In the genomic region with DNA sequence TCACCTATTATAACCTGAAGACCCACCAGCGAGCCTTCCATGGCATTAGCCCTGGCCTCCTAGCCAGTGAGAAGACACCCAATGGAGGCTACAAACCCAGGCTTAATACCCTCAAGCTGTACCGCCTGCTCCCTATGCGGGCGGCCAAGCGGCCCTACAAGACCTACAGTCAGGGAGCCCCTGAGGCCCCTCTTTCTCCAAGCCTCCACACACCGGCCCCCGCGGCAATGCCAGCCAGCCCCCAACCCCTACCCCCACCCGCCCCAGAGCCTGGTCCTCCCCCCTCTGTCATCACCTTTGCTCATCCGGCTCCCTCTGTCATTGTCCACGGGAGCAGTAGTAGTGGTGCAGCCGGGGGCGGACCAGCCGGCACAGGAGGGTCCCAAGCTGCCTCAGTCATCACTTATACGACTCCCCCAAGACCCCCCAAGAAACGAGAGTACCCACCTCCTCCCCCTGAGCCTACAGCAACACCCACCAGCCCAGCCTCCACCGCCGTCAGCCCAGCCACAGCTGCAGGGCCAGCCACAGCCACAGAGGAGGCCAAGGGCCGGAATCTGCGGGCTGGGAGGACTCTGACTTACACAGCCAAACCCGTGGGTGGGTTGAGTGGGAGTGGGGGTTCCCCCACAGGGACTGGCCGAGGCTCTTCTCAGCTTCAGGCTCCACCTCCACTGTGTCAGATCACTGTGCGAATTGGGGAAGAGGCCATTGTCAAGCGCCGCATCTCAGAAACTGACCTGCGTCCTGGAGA, we compare ENCODE assay signal across 14 mouse cellular contexts. TPM values are rescaled to one million over a fixed set of nuclear protein-coding genes. Genes with fewer than 3 reads are reported as not detected.
DNase-seq lines count a peak whose midpoint lies in the region; ATAC-seq lines count a peak whose summit lies in the region.
"Had no signal": no experiment of that assay in that cellular context is flagged by ENCODE, and none has a peak within 500 bp of the region (broad histone marks: within the 10 kb centered on the region; RNA-seq: fewer than 3 reads in every experiment).

No protein-coding gene starts in this region.

- H3K27me3 ChIP-seq in forebrain, embryonic 15.5 days = no peaks in the 10 kb centered on the region
- peaks cover 29% of the 10 kb centered on the region for H3K27me3 ChIP-seq in forebrain, embryonic 12.5 days
- H3K27me3 ChIP-seq in kidney, embryonic 16.5 days (ENCODE audit: insufficient read depth, low read length) = 0 out of 2 replicates have a peak, but pooled peaks cover 3% of the 10 kb centered on the region
- peaks cover 6% of the 10 kb centered on the region; the same call in 1 of the 2 replicates for H3K27me3 ChIP-seq in kidney, embryonic 15.5 days
- H3K27me3 ChIP-seq in midbrain, embryonic 14.5 days (ENCODE audit: control insufficient read depth, insufficient read depth, low read length) = no peaks in the 10 kb centered on the region
- H3K27me3 ChIP-seq in midbrain, embryonic 11.5 days (ENCODE audit: control insufficient read depth, insufficient read depth, low read length) = no peaks in the 10 kb centered on the region
- no peaks in the 10 kb centered on the region; the same call in 1 of the 2 replicates for H3K27me3 ChIP-seq in neural tube, embryonic 15.5 days (replicated peaks)
- H3K27me3 ChIP-seq: CH12.LX; heart, embryonic 15.5 days had no signal

- H3K4me1 ChIP-seq in forebrain, embryonic 15.5 days = no peaks in the 10 kb centered on the region
- peaks cover 14% of the 10 kb centered on the region; the same call in 1 of the 2 replicates for H3K4me1 ChIP-seq in forebrain, embryonic 12.5 days
- peaks cover 19% of the 10 kb centered on the region; the same call in 1 of the 2 replicates for H3K4me1 ChIP-seq in kidney, embryonic 16.5 days (ENCODE audit: insufficient read depth, low read length)
- H3K4me1 ChIP-seq in kidney, embryonic 15.5 days = peaks cover 30% of the 10 kb centered on the region
- H3K4me1 ChIP-seq in midbrain, embryonic 14.5 days (ENCODE audit: control insufficient read depth, insufficient read depth, low read length) = no peaks in the 10 kb centered on the region
- no peaks in the 10 kb centered on the region for H3K4me1 ChIP-seq in midbrain, embryonic 11.5 days (ENCODE audit: control insufficient read depth, insufficient read depth, low read length)
- H3K4me1 ChIP-seq in neural tube, embryonic 15.5 days = no peaks in the 10 kb centered on the region

- no peak for DNase-seq in midbrain, embryonic 14.5 days
- DNase-seq in midbrain, embryonic 11.5 days (ENCODE audit: low spot score, missing footprints) = no peak
- DNase-seq in adrenal gland, postnatal 36 days = no peak
- DNase-seq: gastrocnemius, postnatal 36 days had no signal

- H3K9me3 ChIP-seq in forebrain, embryonic 15.5 days = no peaks in the 10 kb centered on the region
- H3K9me3 ChIP-seq in forebrain, embryonic 12.5 days = no peaks in the 10 kb centered on the region
- H3K9me3 ChIP-seq in kidney, embryonic 16.5 days (ENCODE audit: low read length) = no peaks in the 10 kb centered on the region
- no peaks in the 10 kb centered on the region for H3K9me3 ChIP-seq in kidney, embryonic 15.5 days (replicated peaks)
- no peaks in the 10 kb centered on the region for H3K9me3 ChIP-seq in midbrain, embryonic 14.5 days (ENCODE audit: control insufficient read depth, low read length)
- H3K9me3 ChIP-seq in midbrain, embryonic 11.5 days (ENCODE audit: control insufficient read depth, low read length) = no peaks in the 10 kb centered on the region
- H3K9me3 ChIP-seq in neural tube, embryonic 15.5 days (replicated peaks) = no peaks in the 10 kb centered on the region
- H3K9me3 ChIP-seq: heart, embryonic 15.5 days; megakaryocyte, embryonic 14.5 days had no signal

- no peak overlapping the region for H3K4me3 ChIP-seq in forebrain, embryonic 15.5 days
- H3K4me3 ChIP-seq in forebrain, embryonic 12.5 days (replicated peaks) = no peak overlapping the region
- no peak overlapping the region for H3K4me3 ChIP-seq in kidney, embryonic 16.5 days (ENCODE audit: low read length)
- H3K4me3 ChIP-seq in kidney, embryonic 15.5 days (replicated peaks) = no peak overlapping the region
- no peak overlapping the region for H3K4me3 ChIP-seq in midbrain, embryonic 14.5 days (replicated peaks; ENCODE audit: low read depth, low read length)
- H3K4me3 ChIP-seq in midbrain, embryonic 11.5 days (ENCODE audit: low read depth, low read length) = no peak overlapping the region
- H3K4me3 ChIP-seq in neural tube, embryonic 15.5 days (replicated peaks) = no peak overlapping the region
- H3K4me3 ChIP-seq: heart, embryonic 15.5 days; megakaryocyte, embryonic 14.5 days had no signal

- ATAC-seq in forebrain, embryonic 15.5 days (replicated peaks) = 0 out of 2 replicates have a peak, but pooled peaks have one; percentile 41
- ATAC-seq in forebrain, embryonic 12.5 days (ENCODE audit: low FRiP score) = no peak
- 0 out of 2 replicates have a peak, but pooled peaks have one; percentile 28 for ATAC-seq in kidney, embryonic 16.5 days (ENCODE audit: low FRiP score, low TSS enrichment)
- ATAC-seq in kidney, embryonic 15.5 days (replicated peaks; ENCODE audit: low FRiP score) = no peak; the same call in 1 of the 2 replicates
- ATAC-seq in midbrain, embryonic 14.5 days (ENCODE audit: low FRiP score, low TSS enrichment) = 0 out of 2 replicates have a peak, but pooled peaks have one; percentile 11
- ATAC-seq in midbrain, embryonic 11.5 days (ENCODE audit: low FRiP score) = no peak
- 0 out of 2 replicates have a peak, but pooled peaks have one; percentile 10 for ATAC-seq in neural tube, embryonic 15.5 days (ENCODE audit: low FRiP score)
- ATAC-seq: hindbrain, postnatal 0 days had no signal

- WGBS in forebrain, embryonic 15.5 days = 65% methylated on average over 26 of the region's 26 CpGs
- 67% methylated on average over 26 of the region's 26 CpGs for WGBS in forebrain, embryonic 12.5 days
- 50% methylated on average over 26 of the region's 26 CpGs for WGBS in kidney, embryonic 16.5 days
- 46% methylated on average over 26 of the region's 26 CpGs for WGBS in kidney, embryonic 15.5 days
- WGBS in midbrain, embryonic 14.5 days = 62% methylated on average over 26 of the region's 26 CpGs
- WGBS in midbrain, embryonic 11.5 days = 59% methylated on average over 26 of the region's 26 CpGs
- 60% methylated on average over 26 of the region's 26 CpGs for WGBS in neural tube, embryonic 15.5 days

- H3K36me3 ChIP-seq in forebrain, embryonic 15.5 days = peaks cover 8% of the 10 kb centered on the region
- peaks cover 6% of the 10 kb centered on the region; the same call in 1 of the 2 replicates for H3K36me3 ChIP-seq in forebrain, embryonic 12.5 days (replicated peaks)
- H3K36me3 ChIP-seq in kidney, embryonic 16.5 days (ENCODE audit: insufficient read depth, low read length) = no peaks in the 10 kb centered on the region
- H3K36me3 ChIP-seq in kidney, embryonic 15.5 days = peaks cover 15% of the 10 kb centered on the region; the same call in 1 of the 2 replicates
- H3K36me3 ChIP-seq in midbrain, embryonic 14.5 days (ENCODE audit: control insufficient read depth, insufficient read depth, low read length) = peaks cover 13% of the 10 kb centered on the region
- no peaks in the 10 kb centered on the region for H3K36me3 ChIP-seq in midbrain, embryonic 11.5 days (ENCODE audit: control insufficient read depth, insufficient read depth, low read length)
- H3K36me3 ChIP-seq in neural tube, embryonic 15.5 days = peaks cover 36% of the 10 kb centered on the region

- H3K27ac ChIP-seq in forebrain, embryonic 15.5 days (replicated peaks) = no peak overlapping the region
- no peak overlapping the region for H3K27ac ChIP-seq in forebrain, embryonic 12.5 days
- H3K27ac ChIP-seq in kidney, embryonic 16.5 days (ENCODE audit: low read length) = no peak overlapping the region
- no peak overlapping the region for H3K27ac ChIP-seq in kidney, embryonic 15.5 days
- H3K27ac ChIP-seq in midbrain, embryonic 14.5 days (replicated peaks; ENCODE audit: low read depth, low read length) = no peak overlapping the region
- no peak overlapping the region for H3K27ac ChIP-seq in midbrain, embryonic 11.5 days (ENCODE audit: low read depth, low read length)
- no peak overlapping the region for H3K27ac ChIP-seq in neural tube, embryonic 15.5 days (replicated peaks)
- H3K27ac ChIP-seq: heart, embryonic 15.5 days; hindbrain, postnatal 0 days had no signal

- no peak overlapping the region for H3K4me2 ChIP-seq in forebrain, embryonic 15.5 days (replicated peaks)
- no peak overlapping the region for H3K4me2 ChIP-seq in forebrain, embryonic 12.5 days
- 0 out of 2 replicates have a peak overlapping the region, but pooled peaks have one; percentile 11 for H3K4me2 ChIP-seq in kidney, embryonic 16.5 days (replicated peaks; ENCODE audit: low read depth, low read length)
- H3K4me2 ChIP-seq in kidney, embryonic 15.5 days = no peak overlapping the region
- no peak overlapping the region for H3K4me2 ChIP-seq in midbrain, embryonic 14.5 days (ENCODE audit: low read length)
- H3K4me2 ChIP-seq in midbrain, embryonic 11.5 days = no peak overlapping the region
- H3K4me2 ChIP-seq in neural tube, embryonic 15.5 days = no peak overlapping the region
- H3K4me2 ChIP-seq: heart, embryonic 15.5 days had no signal

- H3K9ac ChIP-seq in forebrain, embryonic 15.5 days (replicated peaks) = no peak overlapping the region
- H3K9ac ChIP-seq in forebrain, embryonic 12.5 days = no peak overlapping the region
- no peak overlapping the region for H3K9ac ChIP-seq in kidney, embryonic 16.5 days (replicated peaks; ENCODE audit: low read length)
- no peak overlapping the region for H3K9ac ChIP-seq in kidney, embryonic 15.5 days
- H3K9ac ChIP-seq in midbrain, embryonic 14.5 days (replicated peaks; ENCODE audit: low read length) = no peak overlapping the region
- no peak overlapping the region for H3K9ac ChIP-seq in midbrain, embryonic 11.5 days (ENCODE audit: low read length)
- no peak overlapping the region for H3K9ac ChIP-seq in neural tube, embryonic 15.5 days (replicated peaks)
- H3K9ac ChIP-seq: heart, embryonic 15.5 days had no signal

RNA-seq across cellular contexts. Expression of a gene that starts 12.0 kb away (rescaled TPM):
- 2.8 and 3.2 TPM in 2 replicates for polyA plus RNA-seq in forebrain, embryonic 15.5 days (2015; fragmentation: Nextera tagmentation; extraction: Ambion mirVana)
- polyA plus RNA-seq in forebrain, embryonic 12.5 days (2016; fragmentation: Nextera tagmentation; extraction: Ambion mirVana) = 1.3 and 1.5 TPM in 2 replicates
- polyA plus RNA-seq in kidney, embryonic 16.5 days (2015; fragmentation: Nextera tagmentation; extraction: Ambion mirVana) = 2.9 TPM in 2 replicates
- 1.9 and 2.8 TPM in 2 replicates for polyA plus RNA-seq in kidney, embryonic 15.5 days (2015; fragmentation: Nextera tagmentation; extraction: Ambion mirVana)
- 3.8 and 4.2 TPM in 2 replicates for polyA plus RNA-seq in midbrain, embryonic 14.5 days (2014; fragmentation: Nextera tagmentation; extraction: Ambion mirVana)
- 0.90 and 0.91 TPM in 2 replicates for polyA plus RNA-seq in midbrain, embryonic 11.5 days (2014; fragmentation: Nextera tagmentation; extraction: Ambion mirVana)
- polyA plus RNA-seq in neural tube, embryonic 15.5 days (2015; fragmentation: Nextera tagmentation; extraction: Ambion mirVana) = 4.7 and 5.3 TPM in 2 replicates
- 10 to 100 TPM; 57.7 to 63.8 TPM for total RNA-seq in adrenal gland, postnatal 36 days (2021)

RNA-seq across cellular contexts. Expression of a gene that starts 15.9 kb away (rescaled TPM):
- polyA plus RNA-seq in forebrain, embryonic 15.5 days (2015; fragmentation: Nextera tagmentation; extraction: Ambion mirVana) = 0.28 and 0.56 TPM in 2 replicates
- polyA plus RNA-seq in forebrain, embryonic 12.5 days (2016; fragmentation: Nextera tagmentation; extraction: Ambion mirVana) = 0.13 and 0.33 TPM in 2 replicates
- polyA plus RNA-seq in kidney, embryonic 16.5 days (2015; fragmentation: Nextera tagmentation; extraction: Ambion mirVana) = 0.25 and 0.64 TPM in 2 replicates
- 0.27 and 0.36 TPM in 2 replicates for polyA plus RNA-seq in kidney, embryonic 15.5 days (2015; fragmentation: Nextera tagmentation; extraction: Ambion mirVana)
- polyA plus RNA-seq in midbrain, embryonic 14.5 days (2014; fragmentation: Nextera tagmentation; extraction: Ambion mirVana) = 0.14 TPM in 1 of 2 replicates, not detected in the other
- polyA plus RNA-seq in midbrain, embryonic 11.5 days (2014; fragmentation: Nextera tagmentation; extraction: Ambion mirVana) = not detected in 2 replicates
- 0.19 TPM in 1 of 2 replicates, not detected in the other for polyA plus RNA-seq in neural tube, embryonic 15.5 days (2015; fragmentation: Nextera tagmentation; extraction: Ambion mirVana)
- not detected for total RNA-seq in adrenal gland, postnatal 36 days (2021)
- total RNA-seq: adrenal gland, postnatal 4 days; CH12.LX; gastrocnemius, postnatal 36 days; hindbrain, postnatal 0 days had no signal

RNA-seq across cellular contexts. Expression of a gene that starts 18.1 kb away (rescaled TPM):
- polyA plus RNA-seq in forebrain, embryonic 15.5 days (2015; fragmentation: Nextera tagmentation; extraction: Ambion mirVana) = 1.2 and 1.4 TPM in 2 replicates
- 1.2 and 1.8 TPM in 2 replicates for polyA plus RNA-seq in forebrain, embryonic 12.5 days (2016; fragmentation: Nextera tagmentation; extraction: Ambion mirVana)
- polyA plus RNA-seq in kidney, embryonic 16.5 days (2015; fragmentation: Nextera tagmentation; extraction: Ambion mirVana) = 12.9 and 13.8 TPM in 2 replicates
- 11.4 and 12.3 TPM in 2 replicates for polyA plus RNA-seq in kidney, embryonic 15.5 days (2015; fragmentation: Nextera tagmentation; extraction: Ambion mirVana)
- 0.80 and 1.3 TPM in 2 replicates for polyA plus RNA-seq in midbrain, embryonic 14.5 days (2014; fragmentation: Nextera tagmentation; extraction: Ambion mirVana)
- polyA plus RNA-seq in midbrain, embryonic 11.5 days (2014; fragmentation: Nextera tagmentation; extraction: Ambion mirVana) = 0.67 and 0.79 TPM in 2 replicates
- polyA plus RNA-seq in neural tube, embryonic 15.5 days (2015; fragmentation: Nextera tagmentation; extraction: Ambion mirVana) = 2.1 and 3.0 TPM in 2 replicates
- 1 to 10 TPM; 1.1 to 1.8 TPM for total RNA-seq in adrenal gland, postnatal 36 days (2021)

RNA-seq across cellular contexts. Expression of a gene that starts 19.2 kb away (rescaled TPM):
- polyA plus RNA-seq in forebrain, embryonic 15.5 days (2015; fragmentation: Nextera tagmentation; extraction: Ambion mirVana) = 17.5 and 19.2 TPM in 2 replicates
- polyA plus RNA-seq in forebrain, embryonic 12.5 days (2016; fragmentation: Nextera tagmentation; extraction: Ambion mirVana) = 31.3 and 35.4 TPM in 2 replicates
- 28.3 and 33.6 TPM in 2 replicates for polyA plus RNA-seq in kidney, embryonic 16.5 days (2015; fragmentation: Nextera tagmentation; extraction: Ambion mirVana)
- 29.9 and 31.1 TPM in 2 replicates for polyA plus RNA-seq in kidney, embryonic 15.5 days (2015; fragmentation: Nextera tagmentation; extraction: Ambion mirVana)
- polyA plus RNA-seq in midbrain, embryonic 14.5 days (2014; fragmentation: Nextera tagmentation; extraction: Ambion mirVana) = 20.0 and 30.7 TPM in 2 replicates
- polyA plus RNA-seq in midbrain, embryonic 11.5 days (2014; fragmentation: Nextera tagmentation; extraction: Ambion mirVana) = 52.4 and 54.1 TPM in 2 replicates
- polyA plus RNA-seq in neural tube, embryonic 15.5 days (2015; fragmentation: Nextera tagmentation; extraction: Ambion mirVana) = 13.2 and 18.7 TPM in 2 replicates
- total RNA-seq in adrenal gland, postnatal 36 days (2021) = 10 to 100 TPM; 86.4 to 90.3 TPM

RNA-seq across cellular contexts. Expression of a gene that starts 24.0 kb away (rescaled TPM):
- 6.2 and 6.7 TPM in 2 replicates for polyA plus RNA-seq in forebrain, embryonic 15.5 days (2015; fragmentation: Nextera tagmentation; extraction: Ambion mirVana)
- 2.6 and 3.2 TPM in 2 replicates for polyA plus RNA-seq in forebrain, embryonic 12.5 days (2016; fragmentation: Nextera tagmentation; extraction: Ambion mirVana)
- 2.6 and 3.0 TPM in 2 replicates for polyA plus RNA-seq in kidney, embryonic 16.5 days (2015; fragmentation: Nextera tagmentation; extraction: Ambion mirVana)
- 2.0 and 2.5 TPM in 2 replicates for polyA plus RNA-seq in kidney, embryonic 15.5 days (2015; fragmentation: Nextera tagmentation; extraction: Ambion mirVana)
- polyA plus RNA-seq in midbrain, embryonic 14.5 days (2014; fragmentation: Nextera tagmentation; extraction: Ambion mirVana) = 3.2 and 3.6 TPM in 2 replicates
- polyA plus RNA-seq in midbrain, embryonic 11.5 days (2014; fragmentation: Nextera tagmentation; extraction: Ambion mirVana) = 1.3 and 1.5 TPM in 2 replicates
- polyA plus RNA-seq in neural tube, embryonic 15.5 days (2015; fragmentation: Nextera tagmentation; extraction: Ambion mirVana) = 8.5 and 8.7 TPM in 2 replicates
- total RNA-seq in adrenal gland, postnatal 36 days (2021) = 1 to 10 TPM; 3.9 to 8.6 TPM

Comparison
In these comparisons a context has a peak if more than half of its experiments do, and no peak if none do; other contexts are left out.
1. ATAC-seq: peak in forebrain, embryonic 15.5 days (single experiment), kidney, embryonic 16.5 days (single experiment), midbrain, embryonic 14.5 days (single experiment) and neural tube, embryonic 15.5 days (single experiment); none in forebrain, embryonic 12.5 days (single experiment), kidney, embryonic 15.5 days (single experiment) and midbrain, embryonic 11.5 days (single experiment).